Mouse (Mus musculus): Measurements from ENCODE around the gene Cd200. TPM values are rescaled to one million over a fixed set of nuclear protein-coding genes. Genes with fewer than 3 reads are reported as not detected.

Cd200 gene
- 18.1 TPM for total RNA-seq (2023)

DNA sequence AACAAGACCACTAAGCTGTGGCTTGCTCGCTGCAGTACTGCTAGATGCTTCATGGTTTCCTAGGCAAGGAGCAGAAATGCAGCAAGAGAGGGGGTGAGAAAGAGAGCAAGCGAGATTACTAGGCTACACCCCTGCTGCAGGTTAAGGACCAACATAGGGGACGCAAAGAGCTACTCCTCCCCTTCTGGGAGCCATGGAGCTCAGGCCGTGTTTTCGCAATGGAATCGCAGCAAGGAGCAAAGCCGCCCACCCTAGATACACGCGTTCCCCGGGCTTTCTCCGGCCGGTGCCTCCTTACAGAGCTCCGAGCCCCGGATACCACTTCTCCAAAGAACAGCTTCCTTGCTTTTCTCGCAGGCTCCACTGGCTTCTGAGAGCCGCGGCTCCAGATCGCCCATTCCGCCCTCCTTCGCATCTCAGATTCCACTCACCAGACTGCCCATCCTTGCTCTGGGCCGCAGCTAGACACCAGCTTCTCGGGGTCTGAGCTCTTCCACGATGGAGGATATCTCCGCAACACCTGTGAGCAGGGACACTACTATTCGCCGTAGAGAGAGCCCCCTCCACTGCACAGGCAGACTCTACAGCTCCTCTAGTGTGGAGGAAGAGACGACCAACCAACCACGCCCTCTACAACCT lies at the start of gene Cd200:
Gene Cd200, minus strand, starts transcription at position 629 of the 639 bp plus-strand sequence.

Other genes with a start within 250 kb of the Cd200 start
- 74.6 TPM for gene Btla, start 184.7 kb downstream of the Cd200 start, total RNA-seq (2023)
- not detected for gene Gm609, start 83.9 kb upstream of the Cd200 start, total RNA-seq (2023)
- not detected for gene Gm17783, start 123.0 kb upstream of the Cd200 start, total RNA-seq (2023)
- not detected for gene Slc9c1, start 126.3 kb upstream of the Cd200 start, total RNA-seq (2023)
- 0.33 TPM for gene Gcsam, start 201.3 kb upstream of the Cd200 start, total RNA-seq (2023)
- gene BC016579, start 245.0 kb upstream of the Cd200 start, total RNA-seq (2023): not detected

Measured in CD4-positive naive resting alpha-beta T cell, adult 57 days (primary cell).